Mouse (Mus musculus) lung, postnatal 0 days (tissue): ENCODE data around the gene Lats1.

Experiments
- CTCF ChIP-seq: IDR thresholded peaks from 2 replicates; pipeline ENCODE4 v1.5.1; 2016; ENCODE audit warnings: antibody characterized with exemption, mild to moderate bottlenecking
- EP300 ChIP-seq: IDR thresholded peaks from 2 replicates; pipeline ENCODE4 v1.6.1; 2016; ENCODE audit warnings: antibody characterized with exemption, mild to moderate bottlenecking, control low read depth

DNA sequence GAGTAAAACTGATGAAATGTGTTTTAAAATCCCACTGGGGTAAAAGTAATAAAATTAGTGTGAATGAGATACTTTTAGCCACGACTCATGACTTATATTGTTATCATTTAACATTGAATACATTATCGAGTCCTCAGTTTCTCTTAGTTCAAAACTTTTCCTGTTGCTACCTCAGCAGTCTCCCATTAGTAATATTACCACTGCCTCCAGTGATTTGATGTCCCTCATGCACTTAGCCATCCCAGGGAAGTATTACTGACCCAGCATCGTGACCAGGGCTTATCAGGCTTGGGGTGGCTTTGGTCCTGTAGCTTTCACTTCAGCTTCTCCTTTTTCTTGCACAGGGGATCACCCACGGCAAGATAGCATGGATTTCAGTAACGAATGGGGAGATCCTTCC, 29.1 kb downstream of the Lats1 start:
- no peak for TF ChIP-seq CTCF
- no peak for TF ChIP-seq EP300
